Mouse (Mus musculus): Measurements from ENCODE around the gene Sipa1l2. TPM values are rescaled to one million over a fixed set of nuclear protein-coding genes. Genes with fewer than 3 reads are reported as not detected.

The Sipa1l2 gene
- total RNA-seq, 2 experiments from 2014 or later, result 36.9 to 42.0 TPM

DNA sequence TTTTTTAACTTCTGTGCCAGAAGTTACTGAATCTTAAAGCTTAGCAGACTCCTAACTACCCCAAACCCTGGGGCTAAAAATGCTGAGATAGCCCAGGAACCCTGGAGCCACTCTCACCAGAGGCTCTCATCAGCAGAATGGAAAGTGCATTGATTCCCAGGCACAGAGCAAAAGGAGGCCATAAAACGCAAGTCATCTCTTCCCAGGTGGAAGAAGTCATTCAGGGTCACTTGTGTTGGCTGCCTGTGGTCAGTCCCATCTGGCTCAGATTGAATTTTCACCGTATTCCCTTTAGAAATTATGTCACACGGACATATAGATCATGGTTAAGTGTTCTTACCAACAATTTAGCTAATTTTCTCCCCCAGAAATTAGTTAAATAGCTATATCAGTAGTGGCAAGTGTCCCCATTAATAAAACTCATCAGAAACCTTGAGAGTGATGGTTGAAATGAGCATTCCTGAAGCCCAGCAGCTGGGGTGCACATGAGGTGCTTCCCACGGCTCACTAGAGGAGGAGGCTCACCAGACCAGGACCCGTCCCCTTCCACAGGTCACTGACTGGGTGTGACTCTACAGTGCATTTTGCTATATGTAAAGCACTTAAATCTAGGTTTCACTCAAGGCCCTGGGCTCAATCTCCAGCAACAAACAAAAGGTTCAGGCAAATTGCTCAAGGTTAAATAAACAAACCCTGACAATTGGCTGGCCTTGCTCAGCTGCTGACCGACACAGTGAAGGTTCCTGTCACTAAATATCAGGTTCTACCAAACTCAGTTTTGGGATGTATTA is 53.3 kb downstream of the Sipa1l2 start:
- no peak for DNase-seq (ENCODE audit: low spot score in 2 of 2)

DNA sequence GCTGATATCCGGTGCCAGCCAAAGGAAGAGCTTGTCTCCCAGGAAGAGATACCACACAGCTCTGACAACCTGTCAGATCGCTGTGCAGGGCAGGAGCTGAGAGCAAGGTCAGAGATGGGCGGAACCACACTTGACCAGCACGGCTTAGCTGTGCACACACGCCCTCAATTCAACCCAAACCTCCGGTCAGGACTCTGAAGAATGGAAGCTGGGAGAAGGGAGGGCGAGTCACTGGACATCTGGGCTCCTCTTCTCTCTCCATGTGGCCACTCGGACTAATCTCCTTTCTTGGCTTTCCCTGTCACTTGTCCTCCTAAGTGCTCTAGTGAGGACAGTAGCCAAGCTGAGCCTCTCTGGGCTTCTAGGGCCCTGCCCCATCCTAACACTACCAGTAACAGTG is 53.9 kb downstream of the Sipa1l2 start:
- no peak for DNase-seq (ENCODE audit: low spot score in 2 of 2)

DNA sequence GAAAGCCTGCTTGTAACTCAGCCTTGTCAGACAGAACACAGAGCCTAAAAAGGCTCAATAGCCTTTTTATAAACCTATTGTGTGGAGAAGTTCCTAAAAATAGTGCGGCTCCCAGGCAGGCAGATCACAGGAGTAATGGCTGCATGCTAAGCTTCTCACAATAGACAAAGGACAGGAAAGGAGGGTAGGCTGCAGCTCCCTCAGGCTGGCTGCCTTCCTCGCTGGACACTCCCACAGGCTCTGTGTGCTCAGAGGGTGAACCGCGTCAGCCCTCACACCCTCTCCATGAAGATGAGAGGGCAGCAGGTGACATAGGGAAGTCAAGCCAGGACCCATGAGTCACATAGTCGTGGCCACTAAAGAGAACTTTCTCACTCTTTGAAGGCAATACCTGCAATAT is 55.7 kb downstream of the Sipa1l2 start:
- no peak for DNase-seq (ENCODE audit: low spot score in 2 of 2)

DNA sequence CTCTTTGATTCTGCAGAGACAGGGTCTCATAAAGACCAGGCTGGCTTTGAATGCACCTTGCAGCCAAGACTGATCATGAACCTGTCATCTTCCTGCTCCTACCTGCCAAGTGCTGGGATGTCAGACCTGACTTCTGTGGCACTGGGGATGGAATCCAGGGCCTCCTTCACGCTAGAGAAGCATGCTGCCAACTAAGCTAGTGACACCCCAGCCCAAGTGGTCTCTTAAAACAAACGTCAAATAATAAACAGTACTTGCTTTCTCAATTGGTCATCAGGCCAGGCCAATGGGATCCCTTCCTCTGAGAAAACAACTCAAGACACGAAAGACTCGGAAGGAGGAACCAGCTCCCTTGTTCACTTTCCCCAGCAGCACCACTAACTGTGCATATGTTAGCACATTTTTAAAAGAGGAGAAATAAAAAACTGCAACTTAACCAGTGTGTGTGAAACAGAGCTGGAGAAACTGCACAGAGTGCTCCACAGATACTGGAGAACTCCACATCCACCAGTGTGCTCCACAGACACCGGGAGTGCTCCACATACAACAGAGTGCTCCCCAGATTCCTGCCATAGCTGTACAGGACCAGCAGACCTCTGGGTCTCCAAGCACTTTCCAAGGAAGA is 56.3 kb downstream of the Sipa1l2 start:
- no peak for DNase-seq (ENCODE audit: low spot score in 2 of 2)

DNA sequence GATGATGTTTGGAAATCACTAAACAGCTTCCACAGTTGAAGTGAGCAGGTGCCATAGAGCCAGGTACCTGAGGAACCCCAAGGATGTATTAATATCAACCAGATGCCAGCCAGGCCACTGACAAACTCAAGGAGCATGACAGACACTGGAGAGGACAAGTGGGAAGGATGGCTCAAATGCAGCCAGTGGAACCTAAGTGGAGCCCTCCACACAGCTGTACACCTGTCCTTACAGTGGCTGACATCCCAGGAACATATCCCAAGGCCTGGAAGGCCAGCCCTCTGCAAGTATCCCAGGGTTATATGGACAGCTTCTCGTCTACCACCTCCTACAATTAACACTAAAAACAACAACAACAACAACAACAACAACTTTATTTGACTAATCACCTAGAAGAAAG is 57.0 kb downstream of the Sipa1l2 start:
- DNase-seq (ENCODE audit: low spot score in 2 of 2), result no peak

DNA sequence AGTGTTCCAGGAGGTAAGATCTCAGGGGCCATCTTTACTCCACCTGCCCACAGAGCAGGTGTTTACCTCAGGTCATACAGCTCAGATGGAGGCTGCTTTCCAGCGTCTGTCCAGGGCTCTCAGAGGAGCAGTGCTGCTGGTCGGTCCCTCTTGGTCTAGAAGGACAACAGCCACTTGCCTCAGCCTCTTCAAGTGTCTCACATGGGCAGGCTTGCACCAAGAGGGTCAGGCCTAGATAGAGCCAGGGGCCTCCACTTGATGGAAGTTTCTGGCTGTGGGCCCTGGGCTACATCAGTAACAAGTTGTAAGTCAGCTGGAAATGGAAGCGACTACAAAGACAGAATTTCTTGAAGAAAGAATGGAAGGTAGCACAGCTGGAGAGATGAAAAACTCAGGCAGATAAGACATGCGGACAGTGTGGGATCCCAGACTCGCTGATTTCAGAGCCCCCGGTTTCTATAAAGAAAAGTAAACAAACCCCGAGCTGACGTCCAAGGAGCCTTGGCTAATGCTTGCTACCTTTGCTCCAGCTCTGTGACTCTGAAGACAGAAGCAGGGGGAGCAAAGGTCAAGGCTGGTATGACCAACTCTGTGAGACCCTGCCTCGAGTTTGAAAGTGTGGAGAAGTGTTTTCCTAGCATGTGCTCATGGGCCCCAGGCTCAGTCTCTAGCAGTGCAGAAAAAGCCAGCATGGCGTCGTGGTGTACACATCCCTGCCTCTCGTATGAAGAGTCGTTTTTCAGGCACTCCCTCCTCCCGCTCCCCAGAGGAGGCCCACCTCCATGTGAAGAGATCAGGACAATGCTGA is 58.5 kb downstream of the Sipa1l2 start:
- no peak for DNase-seq (ENCODE audit: low spot score in 2 of 2)

DNA sequence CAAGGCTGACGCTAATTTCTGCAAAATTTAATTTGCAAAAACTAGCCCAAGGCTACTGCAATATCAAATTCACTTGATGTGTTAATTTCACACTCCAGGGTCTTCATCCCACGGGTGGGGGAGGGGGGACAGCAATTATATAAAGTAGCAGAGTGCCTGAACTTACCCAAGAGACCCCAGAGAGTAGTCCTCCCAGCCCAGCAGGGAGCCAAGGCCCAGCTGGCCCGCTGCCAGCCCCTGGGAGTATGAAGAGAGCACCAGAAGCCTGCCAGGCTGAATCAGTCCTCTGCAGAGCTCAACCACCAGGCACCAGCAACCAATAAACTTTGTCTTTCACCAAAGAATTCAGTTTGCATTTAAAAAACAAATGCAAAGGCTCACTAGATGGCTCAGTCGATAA is 59.8 kb downstream of the Sipa1l2 start:
- no peak for DNase-seq (ENCODE audit: low spot score in 2 of 2)

DNA sequence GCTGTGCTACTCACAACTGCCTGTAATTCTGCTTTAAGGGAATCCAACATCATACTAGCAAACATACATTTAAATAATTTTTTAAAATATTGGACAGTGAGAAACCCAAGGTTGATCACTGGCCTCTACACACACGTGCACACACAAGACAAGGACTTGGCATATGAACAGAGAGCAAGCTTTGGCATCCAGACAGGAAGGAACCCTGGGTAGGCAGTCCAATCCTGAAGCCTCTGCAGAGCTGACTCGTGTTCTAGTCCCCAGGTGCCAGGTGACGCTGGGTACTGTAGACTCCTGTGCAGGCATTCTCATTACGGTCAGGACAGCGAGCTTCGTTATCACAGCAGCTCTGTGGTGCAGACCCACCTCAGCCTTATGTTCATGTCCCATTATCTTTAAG is 60.4 kb downstream of the Sipa1l2 start:
- no peak for DNase-seq (ENCODE audit: low spot score in 2 of 2)

DNA sequence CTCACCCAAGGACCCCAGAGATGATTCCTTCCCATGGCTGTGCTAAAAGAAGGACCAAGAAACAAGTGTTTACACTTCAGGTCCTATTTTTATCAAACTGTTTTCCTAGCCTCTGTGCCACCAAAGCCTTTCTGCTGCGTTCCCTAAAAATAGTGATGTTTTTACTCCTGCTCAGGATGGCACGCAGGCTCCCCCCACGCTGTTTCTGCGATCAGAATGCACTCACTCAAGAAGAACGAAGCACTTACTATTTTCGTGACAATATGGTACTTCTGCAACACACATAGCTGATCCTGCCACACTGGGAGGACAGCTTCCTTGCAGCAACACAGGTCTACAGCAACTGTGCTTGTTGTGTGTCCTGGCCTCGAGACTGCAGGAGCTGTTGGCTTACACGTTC is 62.3 kb downstream of the Sipa1l2 start:
- no peak for DNase-seq (ENCODE audit: low spot score in 2 of 2)

DNA sequence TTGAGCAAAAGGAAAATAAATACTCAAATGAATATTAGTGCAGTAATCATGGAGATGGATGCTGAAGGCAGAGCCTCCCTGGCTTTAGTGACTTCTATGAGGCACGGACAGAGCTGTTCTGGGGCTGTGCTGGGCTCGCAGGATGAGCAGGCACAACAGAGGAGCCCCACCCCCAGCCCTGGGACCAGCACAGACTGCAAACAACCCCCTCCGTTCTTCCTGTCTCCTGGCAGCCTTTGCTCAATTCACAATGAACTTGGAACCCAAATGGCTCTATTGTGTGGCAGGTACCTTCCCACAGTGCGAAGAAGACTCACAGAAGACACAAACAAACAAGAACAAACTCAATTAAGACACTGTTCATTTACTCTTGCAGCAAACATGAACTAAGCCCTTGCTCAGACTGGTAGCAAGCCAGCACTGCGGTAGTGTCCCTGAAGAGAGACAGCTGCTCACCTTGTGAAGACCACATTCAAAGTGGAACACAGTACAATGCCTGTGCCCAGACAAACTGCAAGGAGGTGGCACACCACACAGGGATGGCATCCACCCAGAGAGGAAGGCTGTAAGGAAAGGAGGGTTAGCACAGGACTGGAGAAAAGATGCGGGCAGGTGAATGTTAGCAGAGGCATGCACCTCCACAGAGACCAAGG is 64.9 kb downstream of the Sipa1l2 start:
- no peak for DNase-seq (ENCODE audit: low spot score in 2 of 2)

DNA sequence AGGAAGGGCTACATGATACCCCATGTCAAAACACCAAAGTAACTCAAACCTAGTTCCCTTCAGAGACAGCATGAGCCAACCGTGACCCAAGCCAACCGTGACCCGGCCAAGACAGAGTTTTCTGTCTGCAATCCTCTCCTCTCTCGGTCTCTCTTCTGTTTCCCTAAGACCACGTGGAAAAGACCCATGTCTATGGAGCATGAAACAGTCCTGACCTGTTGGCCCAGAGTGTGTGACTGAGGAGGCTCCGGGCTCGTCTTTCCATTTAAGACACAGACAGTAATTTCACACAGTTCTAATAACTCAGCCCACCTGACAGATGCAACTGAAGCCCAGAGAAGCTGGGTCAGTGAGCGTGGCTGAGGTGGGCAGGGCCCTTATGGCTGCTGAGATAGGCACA is 65.8 kb downstream of the Sipa1l2 start:
- no peak for DNase-seq (ENCODE audit: low spot score in 2 of 2)

DNA sequence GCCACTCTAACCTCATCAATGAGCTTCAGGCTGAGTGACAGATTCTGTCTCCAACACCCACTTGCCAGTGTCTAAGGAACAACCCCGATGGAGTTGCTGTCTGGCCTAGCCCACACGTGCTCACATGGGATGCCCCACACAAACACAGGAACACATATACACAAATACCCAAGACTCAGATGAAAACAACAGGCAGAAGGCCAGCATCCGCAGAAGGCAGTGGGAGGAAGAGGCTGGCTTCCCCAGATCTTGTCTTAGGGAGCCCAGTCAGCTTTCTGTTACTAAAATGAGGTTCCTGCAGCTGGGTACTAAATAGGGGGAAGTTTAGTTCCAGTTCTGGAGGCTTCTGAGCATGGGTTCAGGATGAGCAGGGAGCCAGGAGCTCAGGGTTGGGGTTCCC is 66.8 kb downstream of the Sipa1l2 start:
- DNase-seq (ENCODE audit: low spot score in 2 of 2), result peak; percentile 36 to 45

DNA sequence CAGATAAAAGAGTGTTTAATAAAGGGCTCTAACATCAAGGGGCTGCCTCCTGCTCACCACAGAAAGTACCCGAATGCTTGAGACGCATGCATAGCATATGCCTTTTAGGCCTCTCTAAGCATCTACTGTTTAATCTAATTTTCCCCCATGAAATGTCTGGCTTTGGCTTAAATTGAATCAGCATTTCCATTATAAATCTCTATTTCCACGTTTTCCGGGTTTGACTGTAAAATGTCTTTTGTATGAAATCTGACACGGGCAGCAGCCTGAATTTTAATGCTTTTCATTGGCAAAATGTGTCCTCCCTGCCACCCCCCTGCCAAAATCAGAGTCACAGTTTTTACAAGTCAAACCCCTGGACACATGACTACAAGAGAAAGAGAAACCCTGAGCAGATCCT is 69.6 kb downstream of the Sipa1l2 start:
- no peak for DNase-seq (ENCODE audit: low spot score in 2 of 2)

DNA sequence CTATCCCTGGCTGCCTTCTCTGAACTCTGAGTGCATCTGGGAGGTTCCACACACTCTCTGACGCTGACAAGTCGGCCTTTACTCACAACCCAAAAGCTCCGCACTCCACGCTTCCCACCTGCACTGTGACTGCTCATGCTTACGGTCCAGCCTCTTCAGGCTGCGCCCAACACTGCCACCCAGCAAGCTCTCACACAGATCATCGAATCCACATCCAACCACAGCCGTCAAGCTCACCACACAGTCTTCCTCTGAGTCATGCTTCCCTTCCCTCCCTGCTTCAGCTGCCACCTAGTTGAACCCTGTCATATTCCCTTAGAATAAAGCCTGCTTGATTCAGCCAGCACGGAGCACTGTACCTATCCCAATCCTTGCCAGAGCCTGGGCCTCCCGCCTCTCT is 71.1 kb downstream of the Sipa1l2 start:
- DNase-seq (ENCODE audit: low spot score in 2 of 2), result no peak

DNA sequence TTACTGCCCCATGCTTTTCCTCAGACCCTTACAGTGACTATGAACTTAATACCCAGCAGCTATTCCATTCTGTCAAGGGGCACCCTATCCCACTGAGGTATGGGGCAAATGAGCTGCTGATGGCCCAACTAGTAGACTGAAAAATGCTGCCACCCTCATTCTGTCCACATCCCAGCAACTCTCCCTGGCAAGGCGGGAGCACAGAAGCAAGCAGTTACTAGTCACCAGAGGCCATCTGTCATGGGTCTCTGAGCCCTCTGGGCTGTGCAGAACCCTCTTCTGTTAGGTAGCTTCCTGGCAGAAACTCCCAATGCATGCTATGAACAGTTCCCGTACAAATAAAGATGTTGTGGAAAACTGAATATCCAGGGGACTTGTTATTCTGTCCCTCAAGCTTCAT is 74.1 kb downstream of the Sipa1l2 start:
- no peak for DNase-seq (ENCODE audit: low spot score in 2 of 2)

DNA sequence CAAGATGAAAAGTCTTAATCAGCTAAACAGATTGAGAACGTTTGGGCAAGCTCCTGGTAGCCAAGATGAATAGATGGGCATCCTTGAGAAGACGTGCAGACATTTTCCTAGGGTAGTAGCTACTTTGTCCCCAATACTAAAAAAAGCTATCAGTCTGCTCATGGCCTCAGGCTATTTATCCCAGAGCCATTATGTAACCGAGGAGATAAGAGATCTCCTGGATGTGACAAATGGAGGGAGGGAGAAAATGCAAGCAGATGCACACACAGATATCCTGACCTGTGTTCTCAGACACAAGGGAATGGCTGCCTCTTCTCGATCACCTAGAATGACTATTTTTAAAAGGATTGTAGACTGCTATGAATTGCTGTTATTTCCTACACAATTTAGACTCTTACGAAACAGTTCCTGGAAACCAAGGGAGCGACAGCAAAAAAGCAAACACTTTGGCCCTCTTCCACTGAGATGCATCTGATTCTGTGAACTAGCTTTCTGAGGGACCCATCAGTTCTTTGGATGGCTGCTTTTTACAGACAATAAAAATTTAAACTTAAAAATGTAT is 76.3 kb downstream of the Sipa1l2 start:
- DNase-seq (ENCODE audit: low spot score in 2 of 2), result no peak

DNA sequence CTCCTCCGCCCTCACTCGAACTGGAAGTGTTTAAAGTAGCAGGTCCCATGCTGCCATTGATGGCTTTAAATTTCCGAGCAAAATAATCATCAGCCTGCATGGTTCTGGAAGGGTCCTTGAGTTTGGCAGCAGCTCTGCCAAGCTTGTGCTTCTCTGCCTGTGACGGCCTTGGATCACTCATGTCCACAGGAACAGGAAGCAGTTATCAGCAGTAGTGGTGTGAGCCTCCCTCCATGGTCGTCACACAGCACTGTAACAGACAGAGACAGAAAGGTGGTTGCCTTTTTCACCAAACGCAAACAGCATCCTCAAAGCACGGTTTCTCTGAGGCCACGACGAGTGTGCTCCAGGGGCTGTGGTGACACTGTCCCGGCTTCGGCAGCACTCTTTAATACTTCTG is 77.2 kb downstream of the Sipa1l2 start:
- DNase-seq (ENCODE audit: low spot score in 2 of 2), result no peak

DNA sequence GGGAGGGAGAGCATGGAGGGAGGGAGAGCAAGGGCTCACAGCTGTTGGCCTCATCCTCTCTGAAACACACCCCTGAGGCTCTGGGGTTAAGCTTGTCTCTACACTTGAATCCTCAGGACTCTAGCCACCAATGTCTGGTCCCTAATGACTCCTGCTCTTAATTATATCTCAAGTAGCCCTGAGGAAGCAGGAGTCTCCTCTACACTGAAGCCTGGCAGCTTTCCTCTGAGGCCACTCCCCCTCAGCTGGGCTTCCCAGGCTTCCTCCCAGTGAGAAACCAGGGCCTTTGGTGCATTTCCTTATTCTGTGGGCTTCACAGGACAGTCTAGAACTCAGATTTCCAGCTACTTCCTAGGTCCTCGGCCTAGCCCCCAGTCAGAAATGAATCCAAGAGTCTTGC is 80.9 kb downstream of the Sipa1l2 start:
- no peak for DNase-seq (ENCODE audit: low spot score in 2 of 2)

DNA sequence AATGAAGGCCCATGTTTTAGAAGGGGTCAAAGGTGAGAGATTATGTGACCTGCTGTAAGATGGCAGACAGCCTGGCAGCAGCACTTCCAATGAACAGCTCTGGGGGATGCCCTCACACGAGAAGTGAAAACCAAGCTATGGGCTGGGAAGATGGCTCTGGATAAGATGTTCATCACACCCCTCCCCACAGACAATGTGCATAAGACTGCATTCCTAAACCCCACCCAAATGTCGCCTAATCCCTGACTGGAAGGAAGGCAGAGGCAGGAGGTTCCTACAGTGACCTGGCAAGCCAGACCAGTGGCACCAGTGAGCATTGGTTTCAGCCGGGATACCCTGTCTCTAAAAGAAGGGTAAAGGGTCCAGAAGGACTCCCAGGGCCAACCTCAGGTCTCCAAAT is 83.9 kb downstream of the Sipa1l2 start:
- DNase-seq (ENCODE audit: low spot score in 2 of 2), result no peak

DNA sequence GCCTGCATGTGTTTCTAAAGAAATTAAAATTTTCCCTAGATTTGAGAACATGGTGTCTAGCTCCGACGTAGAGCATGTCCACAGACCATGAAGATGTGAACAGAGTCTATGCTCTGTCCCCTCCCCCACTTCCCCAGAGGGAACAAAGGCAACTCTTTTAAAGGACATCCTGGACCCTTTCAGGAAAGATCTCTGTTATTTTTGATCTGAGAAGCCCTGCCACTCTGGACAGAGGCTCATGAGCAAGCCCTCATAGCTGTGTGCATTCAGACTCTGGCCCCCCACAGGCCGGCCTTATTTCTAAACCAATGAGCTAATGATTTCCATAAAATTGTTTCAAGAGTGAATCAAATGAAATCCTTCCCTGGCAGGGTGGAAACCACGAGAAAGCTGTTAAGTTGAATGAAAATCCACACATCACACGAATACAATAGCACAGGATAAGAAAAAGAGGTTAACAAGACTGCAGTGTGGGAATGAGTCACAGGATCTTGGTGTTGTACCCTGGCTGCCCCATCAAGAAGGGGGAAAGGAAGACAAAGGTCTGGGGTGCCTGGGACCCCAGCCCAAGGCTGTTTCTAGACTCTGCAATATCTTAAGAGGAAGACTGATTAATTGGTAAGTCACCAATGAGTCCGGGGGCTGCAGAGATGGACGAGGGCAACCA is 84.9 kb downstream of the Sipa1l2 start:
- no peak for DNase-seq (ENCODE audit: low spot score in 2 of 2)

Measured in layer of hippocampus, postnatal 14 days (tissue).